Mouse (Mus musculus) liver, embryonic 15.5 days (tissue): ENCODE measurements around the gene Ptk7. TPM values are rescaled to one million over a fixed set of nuclear protein-coding genes. Genes with fewer than 3 reads are reported as not detected.

Source experiments
- microRNA-seq: library from miRNA; unstranded; fragments of <30 nt; microRNA quantifications from one replicate; pipeline ENCODE4, GENCODE M21; 2016
- polyA plus RNA-seq: library from polyadenylated mRNA; unstranded; fragments of >200 nt; fragmentation: Nextera tagmentation; extraction: Ambion mirVana; gene quantifications from 2 replicates; pipeline ENCODE4 v1.2.1, GENCODE M21; 2015

The Ptk7 gene
- polyA plus RNA-seq, 1 experiment from 2014 or later: 7.8 TPM

Small RNAs within 50 kb of the gene (microRNA-seq; reads per million reads assigned to microRNA genes)
- not detected for gene Mir6976

Other genes with a start within 250 kb of the Ptk7 start
- 1.5 and 1.7 TPM in 2 replicates for gene Zfp318, start 245.8 kb downstream of the Ptk7 start, polyA plus RNA-seq
- not detected in 2 replicates for gene Crip3, start 200.6 kb downstream of the Ptk7 start, polyA plus RNA-seq
- not detected in 2 replicates for gene Slc22a7, start 191.0 kb downstream of the Ptk7 start, polyA plus RNA-seq
- 0.01 TPM in 2 replicates for gene Ttbk1, start 141.8 kb downstream of the Ptk7 start, polyA plus RNA-seq
- 17.5 and 17.7 TPM in 2 replicates for gene Dnph1, start 132.8 kb downstream of the Ptk7 start, polyA plus RNA-seq
- 0.50 and 0.51 TPM in 2 replicates for gene Cul9, start 83.1 kb downstream of the Ptk7 start, polyA plus RNA-seq
- gene Srf, start 73.3 kb downstream of the Ptk7 start, polyA plus RNA-seq: 2.2 and 3.1 TPM in 2 replicates
- 9.3 and 10.3 TPM in 2 replicates for gene Klc4, start 16.5 kb upstream of the Ptk7 start, polyA plus RNA-seq
- 67.9 and 69.4 TPM in 2 replicates for gene Mrpl2, start 16.7 kb upstream of the Ptk7 start, polyA plus RNA-seq
- gene Cul7, start 20.8 kb upstream of the Ptk7 start, polyA plus RNA-seq: 9.7 and 11.5 TPM in 2 replicates
- 21.5 and 22.6 TPM in 2 replicates for gene Rrp36, start 44.8 kb upstream of the Ptk7 start, polyA plus RNA-seq
- 55.1 and 56.7 TPM in 2 replicates for gene Mea1, start 49.3 kb upstream of the Ptk7 start, polyA plus RNA-seq
- gene Klhdc3, start 51.4 kb upstream of the Ptk7 start, polyA plus RNA-seq: 53.4 and 57.4 TPM in 2 replicates
- 28.4 and 33.2 TPM in 2 replicates for gene Ppp2r5d, start 75.6 kb upstream of the Ptk7 start, polyA plus RNA-seq
- gene Pex6, start 82.0 kb upstream of the Ptk7 start, polyA plus RNA-seq: 9.7 and 11.9 TPM in 2 replicates
- 59.8 and 101 TPM in 2 replicates for gene Gnmt, start 99.7 kb upstream of the Ptk7 start, polyA plus RNA-seq
- 25.9 and 26.8 TPM in 2 replicates for gene Cnpy3, start 122.7 kb upstream of the Ptk7 start, polyA plus RNA-seq
- gene Ptcra, start 134.2 kb upstream of the Ptk7 start, polyA plus RNA-seq: 0.09 and 0.15 TPM in 2 replicates
- gene 2310039H08Rik, start 143.1 kb upstream of the Ptk7 start, polyA plus RNA-seq: 47.5 and 52.0 TPM in 2 replicates
- 69.1 and 74.7 TPM in 2 replicates for gene Rpl7l1, start 153.2 kb upstream of the Ptk7 start, polyA plus RNA-seq
- 2.6 and 2.9 TPM in 2 replicates for gene Bicral, start 229.0 kb upstream of the Ptk7 start, polyA plus RNA-seq